Mouse (Mus musculus): ENCODE data around the gene Trpv5. TPM values are rescaled to one million over a fixed set of nuclear protein-coding genes. Genes with fewer than 3 reads are reported as not detected.

Trpv5 gene
- total and polyA plus RNA-seq, 3 experiments: not detected

GRCm38 (mm10) chr6:41631549-41631948, 49.0 kb downstream of the Trpv5 start:
- dilution Hi-C loops (cut with MboI; ENCODE audit: extremely low pct_ligation_motif_present, extremely low pct_unique_long_range_greater_than_20kb, low sequenced_read_pairs): no loop called here
- no peaks in the 10 kb centered on the region for H3K9me3 ChIP-seq (replicated peaks; ENCODE audit: low read length)

GRCm38 (mm10) chr6:41630791-41631190, 49.8 kb downstream of the Trpv5 start:
- no peak for TF ChIP-seq USF1 (IDR thresholded peaks at IDR 0.05; ENCODE audit: low read depth, low read length)
- no peak for TF ChIP-seq NRF1 (IDR thresholded peaks at IDR 0.05; ENCODE audit: low read depth, low read length)
- TF ChIP-seq EP300 (IDR thresholded peaks at IDR 0.05; ENCODE audit: low read length): no peak
- no peak for TF ChIP-seq JUND (conservative IDR thresholded peaks at IDR 0.05; ENCODE audit: low read depth, low read length)
- no peak for TF ChIP-seq TBP (conservative IDR thresholded peaks at IDR 0.05; ENCODE audit: low read depth, low read length)
- TF ChIP-seq IRF4 (IDR thresholded peaks at IDR 0.05; ENCODE audit: low read depth, low read length): no peak
- no peak for TF ChIP-seq JUN (IDR thresholded peaks at IDR 0.05; ENCODE audit: insufficient read depth, low read depth, low read length)
- TF ChIP-seq ZC3H11A (IDR thresholded peaks at IDR 0.05; ENCODE audit: low read depth, low read length): no peak
- TF ChIP-seq BHLHE40 (IDR thresholded peaks at IDR 0.05; ENCODE audit: low read depth, low read length): no peak
- H3K27ac ChIP-seq (ENCODE audit: insufficient read depth, low read depth): no peak overlapping the region
- no peak for DNase-seq (ENCODE audit: extremely low read depth)
- no peak overlapping the region for H3K4me3 ChIP-seq (replicated peaks in 1 of 3; ENCODE audit: low read depth in 2 of 3, low read length in 2 of 3, poor library complexity in 1 of 3)
- dilution Hi-C loops (cut with MboI; ENCODE audit: extremely low pct_ligation_motif_present, extremely low pct_unique_long_range_greater_than_20kb, low sequenced_read_pairs): no loop called here
- H3K9ac ChIP-seq (ENCODE audit: insufficient read depth, low read depth): no peak overlapping the region
- peaks cover 0 to 8% of the 10 kb centered on the region in 2 experiments; a peak in 1 of 4 replicates for H3K4me1 ChIP-seq (ENCODE audit: control insufficient read depth in 1 of 2, insufficient read depth in 2 of 2)
- no peaks in the 10 kb centered on the region for H3K79me2 ChIP-seq (replicated peaks; ENCODE audit: control insufficient read depth, extremely low read depth, insufficient read depth, poor library complexity, severe bottlenecking)
- H3K4me2 ChIP-seq (ENCODE audit: insufficient read depth, low read depth, poor library complexity, severe bottlenecking): no peak overlapping the region
- no peaks in the 10 kb centered on the region for H3K9me3 ChIP-seq (replicated peaks; ENCODE audit: low read length)
- H3K27me3 ChIP-seq (replicated peaks): no peaks in the 10 kb centered on the region
- in situ Hi-C loops (cut with MboI; ENCODE audit: low pct_ligation_motif_present, low pct_unique_long_range_greater_than_20kb, low sequenced_read_pairs): no loop called here
- H3K36me3 ChIP-seq (replicated peaks in 1 of 2; ENCODE audit: control insufficient read depth in 1 of 2, insufficient read depth in 1 of 2, low read length in 1 of 2): no peaks in the 10 kb centered on the region

More at GRCm38 (mm10) chr6:41631549-41631948, 49.0 kb downstream of the Trpv5 start:
- TF ChIP-seq SMC3 (IDR thresholded peaks at IDR 0.05; ENCODE audit: low read depth, low read length) (no peak), RCOR1 (conservative IDR thresholded peaks at IDR 0.05; ENCODE audit: low read depth, low read length) (no peak), CHD2 (IDR thresholded peaks at IDR 0.05; ENCODE audit: low read length) (no peak), MAX (IDR thresholded peaks at IDR 0.05; ENCODE audit: low read length) (no peak), NRF1 (IDR thresholded peaks at IDR 0.05; ENCODE audit: low read depth, low read length) (no peak), ZKSCAN1 (IDR thresholded peaks at IDR 0.05; ENCODE audit: borderline replicate concordance, low read depth, low read length) (no peak), HCFC1 (IDR thresholded peaks at IDR 0.05; ENCODE audit: low read depth, low read length) (no peak), MAZ (IDR thresholded peaks at IDR 0.05; ENCODE audit: low read depth, low read length) (no peak), TBP (conservative IDR thresholded peaks at IDR 0.05; ENCODE audit: low read depth, low read length) (no peak), SIN3A (IDR thresholded peaks at IDR 0.05; ENCODE audit: low read length) (no peak), ETS1 (conservative IDR thresholded peaks at IDR 0.05; ENCODE audit: low read depth, low read length) (no peak), E2F4 (IDR thresholded peaks at IDR 0.05; ENCODE audit: insufficient replicate concordance, low read depth, low read length) (no peak)
- DNase-seq (ENCODE audit: extremely low read depth): no peak
- H3K36me3 ChIP-seq (replicated peaks in 1 of 2; ENCODE audit: control insufficient read depth in 1 of 2, insufficient read depth in 1 of 2, low read length in 1 of 2): no peaks in the 10 kb centered on the region
- H3K4me2 ChIP-seq (ENCODE audit: insufficient read depth, low read depth, poor library complexity, severe bottlenecking): no peak overlapping the region
- H3K4me3 ChIP-seq (replicated peaks in 1 of 3; ENCODE audit: low read depth in 2 of 3, low read length in 2 of 3, poor library complexity in 1 of 3): no peak overlapping the region
- in situ Hi-C loops (cut with MboI; ENCODE audit: low pct_ligation_motif_present, low pct_unique_long_range_greater_than_20kb, low sequenced_read_pairs): no loop called here
- H3K79me2 ChIP-seq (replicated peaks; ENCODE audit: control insufficient read depth, extremely low read depth, insufficient read depth, poor library complexity, severe bottlenecking): no peaks in the 10 kb centered on the region
- H3K27ac ChIP-seq (ENCODE audit: insufficient read depth, low read depth): no peak overlapping the region
- no peak overlapping the region for H3K9ac ChIP-seq (ENCODE audit: insufficient read depth, low read depth)
- H3K4me1 ChIP-seq (ENCODE audit: control insufficient read depth in 1 of 2, insufficient read depth in 2 of 2): peaks cover 0 to 8% of the 10 kb centered on the region in 2 experiments; a peak in 1 of 4 replicates
- H3K27me3 ChIP-seq (replicated peaks): no peaks in the 10 kb centered on the region

Measured in CH12.LX (cell line).